Mouse (Mus musculus): ENCODE data around the gene Klhl22. TPM values are rescaled to one million over a fixed set of nuclear protein-coding genes. Genes with fewer than 3 reads are reported as not detected.

Klhl22 gene
- polyA plus RNA-seq, 1 experiment: 50.9 TPM

DNA sequence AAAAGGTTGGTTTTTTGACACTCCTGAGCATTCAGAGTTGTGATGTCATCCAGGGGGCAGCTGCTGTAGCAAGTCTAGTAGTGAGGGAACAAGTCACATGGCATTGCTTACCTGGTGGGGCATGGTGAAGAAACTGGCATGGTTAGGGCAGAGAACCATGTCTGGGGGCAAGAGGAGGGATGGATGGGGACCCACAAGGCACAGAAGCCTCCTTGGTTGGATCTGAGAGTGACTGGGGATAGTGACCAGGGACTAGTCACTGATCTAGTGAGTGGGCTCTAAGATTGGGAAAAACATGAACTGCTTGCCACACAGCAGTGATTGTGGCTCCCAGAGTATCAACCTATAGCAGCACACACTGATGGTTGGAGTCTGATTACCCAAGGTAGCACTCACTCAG, 40.2 kb downstream of the Klhl22 start:
- DNase-seq: no peak
- H3K27ac ChIP-seq (ENCODE audit: insufficient read depth, low read depth, low read length): no peak overlapping the region
- no peaks in the 10 kb centered on the region for H3K36me3 ChIP-seq (ENCODE audit: control insufficient read depth, insufficient read depth, low read length)
- no peak for TF ChIP-seq POLR2A (IDR thresholded peaks at IDR 0.05; ENCODE audit: low read depth, low read length)
- no peak for TF ChIP-seq CTCF (conservative IDR thresholded peaks at IDR 0.05; ENCODE audit: insufficient read depth, insufficient read length, low read depth, low read length)
- no peak overlapping the region for H3K4me3 ChIP-seq (ENCODE audit: insufficient read depth, low read depth, low read length)
- peaks cover 3% of the 10 kb centered on the region; the same call in 1 of the 2 replicates for H3K27me3 ChIP-seq (replicated peaks; ENCODE audit: control insufficient read depth, insufficient read depth, low read length)
- peaks cover 13% of the 10 kb centered on the region; the same call in 1 of the 2 replicates for H3K4me1 ChIP-seq (ENCODE audit: control insufficient read depth, insufficient read depth, low read length)

DNA sequence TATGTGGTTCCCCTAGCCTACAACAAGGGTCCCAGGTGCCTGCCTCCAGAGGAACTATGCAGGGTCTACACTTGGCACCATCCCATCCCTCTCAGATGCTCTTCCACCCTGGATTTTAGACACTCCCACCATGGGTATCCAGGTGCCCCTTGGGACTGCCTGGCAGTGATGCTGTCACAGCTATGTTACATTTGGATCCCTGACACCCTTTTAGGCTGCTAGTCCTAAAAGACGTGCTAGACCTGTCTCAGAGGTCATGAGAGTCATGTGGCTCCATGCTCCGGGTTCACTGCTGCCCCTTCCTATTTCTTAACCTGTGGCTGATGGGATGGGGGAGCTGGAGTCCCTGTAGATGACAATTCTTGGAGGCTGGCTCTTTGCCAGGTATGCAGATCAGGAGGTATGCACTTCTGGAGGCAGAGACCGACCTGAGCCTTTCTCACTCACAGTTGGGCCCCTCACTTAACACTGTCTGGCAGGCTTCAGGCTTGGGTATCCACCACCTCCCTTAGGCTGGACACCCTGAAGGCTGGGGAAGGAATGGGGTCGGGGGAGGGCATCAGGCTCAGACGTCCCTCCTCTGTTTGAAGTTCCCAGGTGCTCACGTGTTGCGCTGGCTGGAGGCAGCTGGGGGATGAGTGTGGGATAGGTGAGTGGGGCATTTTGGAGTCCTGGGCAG, 42.5 kb downstream of the Klhl22 start:
- H3K27me3 ChIP-seq (replicated peaks; ENCODE audit: control insufficient read depth, insufficient read depth, low read length): peaks cover 6% of the 10 kb centered on the region; the same call in 1 of the 2 replicates
- TF ChIP-seq POLR2A (IDR thresholded peaks at IDR 0.05; ENCODE audit: low read depth, low read length): no peak
- TF ChIP-seq CTCF (conservative IDR thresholded peaks at IDR 0.05; ENCODE audit: insufficient read depth, insufficient read length, low read depth, low read length): no peak
- H3K4me1 ChIP-seq (ENCODE audit: control insufficient read depth, insufficient read depth, low read length): peaks cover 13% of the 10 kb centered on the region; the same call in 1 of the 2 replicates
- no peaks in the 10 kb centered on the region for H3K36me3 ChIP-seq (ENCODE audit: control insufficient read depth, insufficient read depth, low read length)
- WGBS: 23% methylated on average over 7 of the region's 7 CpGs
- H3K27ac ChIP-seq (ENCODE audit: insufficient read depth, low read depth, low read length): no peak overlapping the region
- DNase-seq: no peak
- H3K4me3 ChIP-seq (ENCODE audit: insufficient read depth, low read depth, low read length): no peak overlapping the region

DNA sequence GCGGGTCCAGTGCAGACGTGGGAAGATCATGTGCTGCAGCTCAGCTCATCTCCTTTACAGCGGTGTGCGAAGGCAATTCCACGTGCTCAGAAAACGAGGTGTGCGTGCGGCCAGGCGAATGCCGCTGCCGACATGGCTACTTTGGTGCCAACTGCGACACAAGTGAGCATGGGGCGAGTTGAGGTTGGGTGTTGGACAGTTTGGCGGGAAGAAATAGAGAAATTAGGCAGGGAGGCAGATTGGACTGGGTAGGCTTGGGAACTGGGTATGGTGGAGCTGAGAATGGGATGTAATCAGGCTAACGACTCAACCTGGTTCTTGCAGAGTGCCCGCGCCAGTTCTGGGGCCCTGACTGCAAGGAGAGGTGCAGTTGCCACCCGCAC, 43.0 kb downstream of the Klhl22 start:
- Histone ChIP-seq H3K27ac (ENCODE audit: insufficient read depth, low read depth, low read length) (no peak overlapping the region), H3K4me3 (ENCODE audit: insufficient read depth, low read depth, low read length) (peak overlapping the region; percentile 43; the same call in 1 of the 2 replicates), H3K27me3 (replicated peaks; ENCODE audit: control insufficient read depth, insufficient read depth, low read length) (peaks cover 6% of the 10 kb centered on the region; the same call in 1 of the 2 replicates), H3K36me3 (ENCODE audit: control insufficient read depth, insufficient read depth, low read length) (no peaks in the 10 kb centered on the region), H3K4me1 (ENCODE audit: control insufficient read depth, insufficient read depth, low read length) (peaks cover 13% of the 10 kb centered on the region; the same call in 1 of the 2 replicates)
- no peak for TF ChIP-seq CTCF (conservative IDR thresholded peaks at IDR 0.05; ENCODE audit: insufficient read depth, insufficient read length, low read depth, low read length)
- TF ChIP-seq POLR2A (IDR thresholded peaks at IDR 0.05; ENCODE audit: low read depth, low read length): no peak
- 25% methylated on average over 18 of the region's 18 CpGs for WGBS
- DNase-seq: no peak

DNA sequence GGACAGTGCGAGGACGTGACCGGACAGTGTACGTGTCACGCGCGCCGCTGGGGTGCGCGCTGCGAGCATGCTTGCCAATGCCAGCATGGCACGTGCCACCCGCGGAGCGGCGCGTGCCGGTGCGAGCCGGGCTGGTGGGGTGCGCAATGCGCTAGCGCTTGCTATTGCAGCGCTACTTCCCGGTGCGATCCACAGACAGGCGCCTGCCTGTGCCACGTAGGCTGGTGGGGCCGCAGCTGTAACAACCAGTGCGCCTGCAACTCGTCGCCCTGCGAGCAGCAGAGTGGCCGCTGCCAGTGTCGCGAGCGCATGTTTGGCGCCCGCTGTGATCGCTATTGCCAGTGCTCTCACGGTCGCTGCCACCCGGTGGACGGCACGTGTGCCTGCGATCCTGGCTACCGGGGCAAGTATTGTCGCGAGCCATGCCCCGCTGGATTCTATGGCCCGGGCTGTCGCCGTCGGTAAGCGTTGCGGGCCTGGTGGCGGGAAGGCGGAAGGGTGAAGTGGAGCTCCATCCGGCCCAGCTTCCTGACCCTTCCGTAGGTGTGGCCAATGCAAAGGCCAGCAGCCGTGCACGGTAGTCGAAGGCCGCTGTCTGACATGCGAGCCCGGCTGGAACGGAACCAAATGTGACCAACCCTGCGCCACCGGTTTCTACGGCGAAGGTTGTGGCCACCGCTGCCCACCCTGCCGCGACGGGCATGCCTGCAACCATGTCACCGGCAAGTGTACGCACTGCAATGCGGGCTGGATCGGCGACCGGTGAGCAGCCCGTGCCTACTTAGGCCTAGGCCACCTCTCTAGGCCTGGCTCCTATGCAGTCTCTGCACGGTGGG, 43.6 kb downstream of the Klhl22 start:
- peak overlapping the region; percentile 43 for H3K4me3 ChIP-seq (ENCODE audit: insufficient read depth, low read depth, low read length)
- peaks cover 8% of the 10 kb centered on the region; the same call in 1 of the 2 replicates for H3K4me1 ChIP-seq (ENCODE audit: control insufficient read depth, insufficient read depth, low read length)
- 21% methylated on average over 83 of the region's 83 CpGs for WGBS
- TF ChIP-seq CTCF (conservative IDR thresholded peaks at IDR 0.05; ENCODE audit: insufficient read depth, insufficient read length, low read depth, low read length) (no peak), POLR2A (IDR thresholded peaks at IDR 0.05; ENCODE audit: low read depth, low read length) (no peak)
- peak; percentile 53 for DNase-seq
- H3K27ac ChIP-seq (ENCODE audit: insufficient read depth, low read depth, low read length): no peak overlapping the region
- H3K36me3 ChIP-seq (ENCODE audit: control insufficient read depth, insufficient read depth, low read length): no peaks in the 10 kb centered on the region
- peaks cover 4% of the 10 kb centered on the region; the same call in 1 of the 2 replicates for H3K27me3 ChIP-seq (replicated peaks; ENCODE audit: control insufficient read depth, insufficient read depth, low read length)

DNA sequence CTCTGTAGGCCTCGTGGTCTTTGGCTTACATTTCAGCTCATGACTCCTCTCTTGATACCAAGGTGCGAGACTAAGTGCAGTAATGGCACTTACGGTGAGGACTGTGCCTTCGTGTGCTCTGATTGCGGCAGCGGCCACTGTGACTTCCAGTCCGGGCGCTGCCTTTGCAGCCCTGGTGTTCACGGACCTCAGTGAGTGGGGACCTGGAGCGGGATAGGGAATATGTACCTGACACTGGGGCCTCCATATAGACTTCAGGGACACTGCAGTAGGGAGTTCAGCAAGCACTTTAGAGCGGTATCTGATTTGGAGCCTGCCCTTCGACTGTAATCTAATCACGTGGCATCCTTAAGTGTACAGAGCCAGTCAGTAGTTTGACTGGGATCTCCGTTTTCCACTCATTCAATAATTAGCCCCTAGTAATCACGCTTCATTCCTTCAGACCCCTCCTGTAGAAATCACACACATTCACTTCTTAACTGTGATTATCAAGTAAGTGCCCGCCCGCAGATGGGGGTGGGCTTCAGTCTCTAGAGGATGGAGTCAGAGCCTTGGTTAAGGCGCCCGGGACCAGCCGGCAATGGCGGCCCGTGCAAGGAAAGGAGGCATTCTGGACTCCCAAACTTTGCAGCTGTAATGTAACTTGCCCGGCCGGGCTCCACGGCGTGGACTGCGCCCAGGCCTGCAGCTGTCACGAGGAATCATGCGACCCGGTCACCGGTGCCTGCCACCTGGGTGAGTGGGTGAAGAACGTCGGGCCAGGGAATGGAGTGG, 44.4 kb downstream of the Klhl22 start:
- H3K27ac ChIP-seq (ENCODE audit: insufficient read depth, low read depth, low read length): no peak overlapping the region
- peak overlapping the region; percentile 16; the same call in 1 of the 2 replicates for H3K4me3 ChIP-seq (ENCODE audit: insufficient read depth, low read depth, low read length)
- WGBS: 45% methylated on average over 33 of the region's 33 CpGs
- peaks cover 4% of the 10 kb centered on the region; the same call in 1 of the 2 replicates for H3K27me3 ChIP-seq (replicated peaks; ENCODE audit: control insufficient read depth, insufficient read depth, low read length)
- no peak for TF ChIP-seq CTCF (conservative IDR thresholded peaks at IDR 0.05; ENCODE audit: insufficient read depth, insufficient read length, low read depth, low read length)
- TF ChIP-seq POLR2A (IDR thresholded peaks at IDR 0.05; ENCODE audit: low read depth, low read length): no peak
- peaks cover 8% of the 10 kb centered on the region; the same call in 1 of the 2 replicates for H3K4me1 ChIP-seq (ENCODE audit: control insufficient read depth, insufficient read depth, low read length)
- H3K36me3 ChIP-seq (ENCODE audit: control insufficient read depth, insufficient read depth, low read length): no peaks in the 10 kb centered on the region
- no peak for DNase-seq

DNA sequence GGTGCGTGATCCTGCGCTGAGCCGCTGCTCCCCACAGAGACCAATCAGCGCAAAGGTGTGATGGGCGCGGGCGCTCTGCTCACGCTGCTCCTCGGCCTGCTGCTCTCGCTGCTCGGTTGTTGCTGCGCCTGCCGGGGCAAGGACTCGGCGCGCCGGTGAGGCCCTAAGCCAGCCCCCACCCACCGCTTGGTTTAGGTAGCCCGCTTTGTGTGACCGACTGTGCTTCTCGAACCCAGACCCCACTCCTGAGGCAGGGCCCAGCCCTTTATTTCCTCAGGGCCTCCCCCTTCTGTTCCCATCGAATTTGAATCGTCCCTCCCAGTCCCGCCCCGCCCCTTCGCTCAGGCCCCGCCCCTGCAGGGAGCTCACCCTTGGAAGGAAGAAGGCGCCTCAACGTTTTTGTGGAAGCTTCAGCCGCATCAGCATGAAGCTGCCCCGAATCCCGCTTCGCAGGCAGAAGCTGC, 45.1 kb downstream of the Klhl22 start:
- no peak overlapping the region for H3K27ac ChIP-seq (ENCODE audit: insufficient read depth, low read depth, low read length)
- WGBS: 13% methylated on average over 33 of the region's 33 CpGs
- DNase-seq: peak; percentile 45
- peaks cover 8% of the 10 kb centered on the region; the same call in 1 of the 2 replicates for H3K4me1 ChIP-seq (ENCODE audit: control insufficient read depth, insufficient read depth, low read length)
- no peak for TF ChIP-seq POLR2A (IDR thresholded peaks at IDR 0.05; ENCODE audit: low read depth, low read length)
- TF ChIP-seq CTCF (conservative IDR thresholded peaks at IDR 0.05; ENCODE audit: insufficient read depth, insufficient read length, low read depth, low read length): no peak
- peak overlapping the region; percentile 16; the same call in 1 of the 2 replicates for H3K4me3 ChIP-seq (ENCODE audit: insufficient read depth, low read depth, low read length)
- no peaks in the 10 kb centered on the region for H3K36me3 ChIP-seq (ENCODE audit: control insufficient read depth, insufficient read depth, low read length)
- H3K27me3 ChIP-seq (replicated peaks; ENCODE audit: control insufficient read depth, insufficient read depth, low read length): 0 out of 2 replicates have a peak, but pooled peaks cover 3% of the 10 kb centered on the region
